Mouse (Mus musculus): ENCODE data around the gene Ifitm7.

GRCm38 (mm10) chr16:14009966-14010365 is 23.3 kb upstream of the Ifitm7 start:
- TF ChIP-seq CTCF (IDR thresholded peaks at IDR 0.05; ENCODE audit: extremely low read depth, insufficient read length, insufficient replicate concordance, low read depth, low read length) (no peak), POLR2A (IDR thresholded peaks at IDR 0.05; ENCODE audit: low read depth, low read length) (no peak)
